Mouse (Mus musculus): ENCODE data around the gene Bcl2l1. TPM values are rescaled to one million over a fixed set of nuclear protein-coding genes. Genes with fewer than 3 reads are reported as not detected.

The Bcl2l1 gene
- polyA plus RNA-seq, 1 experiment from 2014 or later = 85.9 TPM

DNA sequence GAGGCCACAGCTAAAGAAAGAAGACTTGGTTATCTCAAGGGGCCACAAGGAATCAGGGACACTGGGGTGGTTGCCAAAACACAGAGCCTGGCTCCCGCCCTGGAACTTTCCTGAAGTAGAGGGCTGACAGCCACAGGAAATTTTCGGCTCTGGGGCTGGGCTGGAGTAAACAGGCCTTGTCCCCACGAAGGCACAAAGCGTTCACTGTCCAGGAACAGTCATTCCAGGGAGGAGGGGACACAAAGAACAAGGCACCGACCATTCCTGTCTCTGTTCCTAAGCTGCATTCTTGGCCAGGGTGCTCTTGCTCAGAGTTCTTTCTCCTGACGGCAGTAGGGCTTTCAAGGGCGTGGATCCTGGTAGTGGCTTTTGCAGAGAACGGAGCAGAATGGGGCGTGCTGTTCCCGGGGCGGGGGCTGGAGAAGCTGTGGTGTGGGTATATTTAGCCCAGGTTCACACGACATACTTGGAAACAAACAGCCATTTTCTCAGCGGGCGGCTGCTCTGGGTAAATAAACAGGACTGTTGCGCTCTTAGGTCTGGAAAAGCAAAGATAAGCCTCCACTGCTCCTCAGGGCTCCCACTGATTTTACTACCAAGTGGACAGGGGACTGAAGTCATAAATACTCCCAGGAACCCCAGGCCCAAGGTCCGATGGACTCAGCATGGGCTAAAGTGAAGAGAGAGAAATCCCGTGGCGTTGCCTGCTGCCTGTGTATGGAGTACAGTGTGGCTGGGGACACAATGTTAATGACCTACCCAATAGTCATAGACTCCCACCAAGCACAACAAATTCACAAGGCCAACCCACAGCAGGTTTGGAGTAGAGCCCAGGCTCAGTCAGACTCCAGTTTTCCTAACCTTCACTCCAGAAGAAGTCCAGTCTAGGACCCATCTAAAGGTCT is 45.8 kb downstream of the Bcl2l1 start:
- 7% methylated on average over 18 of the region's 18 CpGs for WGBS

DNA sequence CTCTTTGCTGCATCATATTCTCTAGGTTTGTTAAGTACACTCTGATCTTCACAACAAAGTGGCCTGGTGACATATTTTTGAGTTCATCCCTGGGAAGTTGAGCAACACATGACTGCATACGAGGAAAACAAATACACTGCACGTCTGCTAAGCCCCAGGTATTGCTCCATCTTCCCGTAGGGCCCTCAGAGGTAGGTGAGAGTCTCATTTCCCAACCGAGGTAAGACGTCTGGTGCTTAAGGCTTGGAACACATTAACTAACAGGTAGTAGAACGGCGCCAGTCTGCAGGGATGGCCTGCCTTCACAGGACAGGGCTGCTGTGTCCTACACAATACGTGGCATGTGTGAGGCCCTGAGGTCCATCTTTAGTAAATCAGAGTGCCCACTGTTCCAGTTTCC is 46.9 kb downstream of the Bcl2l1 start:
- WGBS = 94% methylated on average over 8 of the region's 8 CpGs
- no peak overlapping the region for H3K9ac ChIP-seq
- no peaks in the 10 kb centered on the region for H3K9me3 ChIP-seq (replicated peaks)
- ATAC-seq (ENCODE audit: insufficient number of reproducible peaks, low FRiP score) = no peak
- 0 out of 2 replicates have a peak overlapping the region, but pooled peaks have one; percentile 53 for H3K4me2 ChIP-seq
- peaks cover 20% of the 10 kb centered on the region for H3K36me3 ChIP-seq
- H3K4me3 ChIP-seq = no peak overlapping the region
- H3K4me1 ChIP-seq (replicated peaks) = peaks cover 74% of the 10 kb centered on the region
- H3K27ac ChIP-seq (ENCODE audit: poor library complexity, severe bottlenecking) = peak overlapping the region; percentile 97
- H3K27me3 ChIP-seq (replicated peaks) = no peaks in the 10 kb centered on the region

More for the DNA sequence above, 45.8 kb downstream of the Bcl2l1 start:
- Histone ChIP-seq H3K4me1 (replicated peaks) (peaks cover 84% of the 10 kb centered on the region), H3K27ac (ENCODE audit: poor library complexity, severe bottlenecking) (peak overlapping the region; percentile 97), H3K9ac (peak overlapping the region; percentile 65), H3K9me3 (replicated peaks) (no peaks in the 10 kb centered on the region), H3K4me3 (peak overlapping the region; percentile 8; the same call in 1 of the 2 replicates), H3K4me2 (peak overlapping the region; percentile 53), H3K27me3 (replicated peaks) (no peaks in the 10 kb centered on the region), H3K36me3 (peaks cover 20% of the 10 kb centered on the region)
- peak; percentile 53 for ATAC-seq (ENCODE audit: insufficient number of reproducible peaks, low FRiP score)

DNA sequence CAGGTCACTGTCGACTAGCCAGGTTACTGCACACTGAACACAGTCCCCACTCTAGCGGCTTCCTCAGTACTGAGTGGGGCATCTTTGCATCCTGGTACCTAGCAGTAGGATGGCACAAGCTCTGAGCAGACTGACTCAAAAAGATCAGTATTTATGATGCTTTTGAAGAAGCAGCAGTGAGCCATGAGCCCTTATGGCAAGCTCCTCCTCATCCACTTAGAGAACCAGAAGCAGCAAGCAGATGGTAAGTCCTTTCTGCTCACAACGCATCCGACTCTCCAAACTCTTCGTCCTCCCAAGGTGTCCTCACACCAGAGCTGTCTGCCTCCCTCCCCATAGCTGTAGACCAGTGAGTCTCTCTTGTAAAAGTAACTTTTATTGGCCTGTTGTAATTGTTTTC is 48.3 kb downstream of the Bcl2l1 start:
- 0 out of 2 replicates have a peak overlapping the region, but pooled peaks have one; percentile 21 for H3K9ac ChIP-seq
- no peaks in the 10 kb centered on the region for H3K9me3 ChIP-seq (replicated peaks)
- no peaks in the 10 kb centered on the region for H3K27me3 ChIP-seq (replicated peaks)
- H3K4me2 ChIP-seq = no peak overlapping the region
- no peak for ATAC-seq (ENCODE audit: insufficient number of reproducible peaks, low FRiP score)
- peaks cover 27% of the 10 kb centered on the region for H3K36me3 ChIP-seq
- WGBS = 83% methylated on average over 5 of the region's 5 CpGs
- no peak overlapping the region for H3K27ac ChIP-seq (ENCODE audit: poor library complexity, severe bottlenecking)
- H3K4me3 ChIP-seq = no peak overlapping the region
- peaks cover 60% of the 10 kb centered on the region for H3K4me1 ChIP-seq (replicated peaks)

DNA sequence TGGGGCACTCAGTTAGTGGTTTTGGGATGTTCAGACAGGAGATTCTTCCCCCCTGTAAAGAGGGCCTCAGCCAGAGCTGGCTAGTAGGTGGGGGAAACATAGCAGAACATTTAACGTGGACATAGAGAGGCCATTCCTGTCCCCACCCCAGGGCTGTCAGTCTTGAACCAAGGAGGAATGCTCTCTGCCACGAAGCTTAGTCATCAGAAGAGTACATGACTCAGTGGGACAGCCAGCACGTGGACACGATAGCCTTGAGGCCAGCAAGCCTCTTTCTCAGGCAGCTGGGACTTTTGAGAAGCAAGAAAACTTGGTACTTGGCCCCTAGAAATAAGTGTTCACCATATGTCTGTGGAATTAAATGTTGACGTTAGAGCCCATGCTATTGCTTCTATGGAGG is 48.9 kb downstream of the Bcl2l1 start:
- Histone ChIP-seq H3K4me1 (replicated peaks) (peaks cover 54% of the 10 kb centered on the region), H3K27ac (ENCODE audit: poor library complexity, severe bottlenecking) (no peak overlapping the region), H3K9ac (0 out of 2 replicates have a peak overlapping the region, but pooled peaks have one; percentile 21), H3K4me2 (no peak overlapping the region), H3K4me3 (no peak overlapping the region), H3K9me3 (replicated peaks) (no peaks in the 10 kb centered on the region), H3K36me3 (peaks cover 27% of the 10 kb centered on the region), H3K27me3 (replicated peaks) (no peaks in the 10 kb centered on the region)
- ATAC-seq (ENCODE audit: insufficient number of reproducible peaks, low FRiP score) = peak; percentile 54; the same call in 1 of the 2 replicates
- WGBS = 57% methylated on average over 5 of the region's 5 CpGs

DNA sequence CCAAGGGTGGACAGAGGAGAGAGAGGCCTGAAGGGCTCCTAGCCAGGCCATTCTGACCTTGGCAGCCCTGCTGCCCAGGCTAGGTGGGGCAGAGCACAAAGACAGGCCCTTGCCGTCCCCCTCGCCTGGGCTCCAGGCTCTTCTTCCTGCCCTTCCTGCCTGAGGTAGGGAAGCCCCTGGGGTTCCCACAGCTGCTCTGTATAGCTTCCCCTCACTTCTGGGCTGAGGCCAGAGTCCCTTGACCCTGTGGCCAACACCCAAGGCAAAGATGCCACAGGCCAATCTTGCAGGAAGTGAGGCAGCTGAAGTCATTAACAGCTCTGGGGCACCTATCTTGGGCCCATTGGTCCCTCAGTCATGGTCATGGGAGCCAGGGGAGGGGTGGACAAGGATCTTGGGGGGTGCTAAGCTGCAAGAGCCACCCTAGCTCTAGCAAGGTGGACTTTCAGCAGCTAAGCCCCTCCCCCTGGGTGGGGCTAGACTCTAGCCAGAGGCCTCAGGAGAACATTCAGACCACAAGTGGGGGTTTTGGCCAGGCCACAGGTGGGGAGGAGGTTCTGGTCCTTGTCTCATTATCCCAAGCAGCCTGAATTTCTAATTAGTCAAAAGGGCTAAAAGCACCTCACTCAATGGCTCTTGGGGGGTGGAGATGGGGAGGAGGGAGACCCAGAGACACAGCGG is 50.4 kb downstream of the Bcl2l1 start:
- Histone ChIP-seq H3K4me2 (no peak overlapping the region), H3K9ac (no peak overlapping the region), H3K27ac (ENCODE audit: poor library complexity, severe bottlenecking) (no peak overlapping the region), H3K9me3 (replicated peaks) (no peaks in the 10 kb centered on the region), H3K4me1 (replicated peaks) (peaks cover 41% of the 10 kb centered on the region), H3K4me3 (no peak overlapping the region), H3K27me3 (replicated peaks) (no peaks in the 10 kb centered on the region), H3K36me3 (peaks cover 27% of the 10 kb centered on the region)
- WGBS = 86% methylated on average over 3 of the region's 3 CpGs
- ATAC-seq (ENCODE audit: insufficient number of reproducible peaks, low FRiP score) = no peak

DNA sequence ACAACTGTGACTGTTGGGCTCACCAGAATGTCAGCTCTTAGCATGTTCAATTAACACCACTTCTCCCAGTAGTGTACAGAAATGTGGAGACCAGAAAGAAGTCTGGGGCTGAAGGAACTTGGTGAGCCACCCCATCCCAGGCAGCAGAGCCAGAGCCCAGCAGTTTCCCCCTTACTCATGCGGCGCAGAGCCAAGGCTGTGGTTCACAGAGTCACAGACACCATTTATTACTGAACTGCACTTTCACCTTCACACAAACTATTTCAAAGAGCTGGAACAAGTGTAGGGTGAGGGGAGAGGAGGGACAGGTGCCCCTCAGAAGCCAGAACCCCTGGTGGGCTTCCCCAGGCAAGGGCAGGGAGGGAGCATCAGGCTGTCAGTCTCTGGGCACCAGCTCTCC is 51.1 kb downstream of the Bcl2l1 start:
- Histone ChIP-seq H3K9me3 (replicated peaks) (no peaks in the 10 kb centered on the region), H3K4me3 (no peak overlapping the region), H3K4me1 (replicated peaks) (peaks cover 34% of the 10 kb centered on the region), H3K27ac (ENCODE audit: poor library complexity, severe bottlenecking) (no peak overlapping the region), H3K9ac (no peak overlapping the region), H3K27me3 (replicated peaks) (no peaks in the 10 kb centered on the region), H3K4me2 (no peak overlapping the region), H3K36me3 (peaks cover 27% of the 10 kb centered on the region)
- 97% methylated on average over 2 of the region's 2 CpGs for WGBS
- no peak for ATAC-seq (ENCODE audit: insufficient number of reproducible peaks, low FRiP score)

DNA sequence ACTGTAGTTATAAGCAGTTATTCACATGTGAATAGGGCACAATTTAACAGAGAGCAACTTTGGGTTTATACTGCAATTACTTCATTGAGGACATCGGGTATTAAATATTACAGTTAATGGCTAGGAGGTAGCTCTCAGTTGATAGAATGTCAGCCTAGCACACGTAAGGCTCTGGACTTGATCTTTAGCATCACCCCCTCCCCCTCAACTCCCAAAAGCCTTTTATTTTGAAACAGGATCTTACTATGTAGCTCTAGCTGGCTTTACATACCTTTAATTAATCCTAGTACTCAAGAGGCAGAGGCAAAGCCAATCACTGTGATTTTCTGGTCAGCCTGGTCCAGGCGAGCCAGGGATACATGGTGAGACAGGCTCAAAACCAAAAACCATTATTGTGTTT is 54.4 kb downstream of the Bcl2l1 start:
- no peak overlapping the region for H3K9ac ChIP-seq
- peaks cover 26% of the 10 kb centered on the region for H3K36me3 ChIP-seq
- WGBS = 83% methylated on average over 3 of the region's 3 CpGs
- no peaks in the 10 kb centered on the region for H3K27me3 ChIP-seq (replicated peaks)
- no peak overlapping the region for H3K4me2 ChIP-seq
- H3K9me3 ChIP-seq (replicated peaks) = no peaks in the 10 kb centered on the region
- no peak for ATAC-seq (ENCODE audit: insufficient number of reproducible peaks, low FRiP score)
- H3K4me3 ChIP-seq = no peak overlapping the region
- H3K27ac ChIP-seq (ENCODE audit: poor library complexity, severe bottlenecking) = no peak overlapping the region
- H3K4me1 ChIP-seq (replicated peaks) = peaks cover 10% of the 10 kb centered on the region

DNA sequence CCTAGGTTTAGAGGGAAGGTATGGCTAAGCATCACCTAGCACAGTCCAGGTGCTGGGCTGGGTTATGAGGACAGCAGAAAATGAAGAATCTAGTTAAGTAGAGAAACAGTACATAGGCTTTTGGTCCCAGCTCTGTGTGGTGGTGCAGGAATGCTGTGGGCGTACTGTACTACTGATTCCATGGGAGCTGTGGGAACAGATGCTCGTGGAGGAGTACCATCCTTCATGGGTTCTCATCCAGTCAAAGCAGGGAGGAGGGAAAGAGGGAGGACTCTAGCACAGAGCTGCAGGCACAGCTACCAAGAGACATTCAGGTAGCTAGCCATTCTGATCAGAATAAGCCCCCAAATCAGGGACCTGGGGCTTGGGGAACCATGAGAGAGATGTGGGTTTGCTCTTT is 55.1 kb downstream of the Bcl2l1 start:
- ATAC-seq (ENCODE audit: insufficient number of reproducible peaks, low FRiP score) = no peak
- 83% methylated on average over 2 of the region's 2 CpGs for WGBS
- H3K36me3 ChIP-seq = peaks cover 20% of the 10 kb centered on the region
- no peak overlapping the region for H3K9ac ChIP-seq
- no peak overlapping the region for H3K4me3 ChIP-seq
- H3K9me3 ChIP-seq (replicated peaks) = no peaks in the 10 kb centered on the region
- H3K4me1 ChIP-seq (replicated peaks) = peaks cover 8% of the 10 kb centered on the region
- no peaks in the 10 kb centered on the region for H3K27me3 ChIP-seq (replicated peaks)
- no peak overlapping the region for H3K4me2 ChIP-seq
- no peak overlapping the region for H3K27ac ChIP-seq (ENCODE audit: poor library complexity, severe bottlenecking)

DNA sequence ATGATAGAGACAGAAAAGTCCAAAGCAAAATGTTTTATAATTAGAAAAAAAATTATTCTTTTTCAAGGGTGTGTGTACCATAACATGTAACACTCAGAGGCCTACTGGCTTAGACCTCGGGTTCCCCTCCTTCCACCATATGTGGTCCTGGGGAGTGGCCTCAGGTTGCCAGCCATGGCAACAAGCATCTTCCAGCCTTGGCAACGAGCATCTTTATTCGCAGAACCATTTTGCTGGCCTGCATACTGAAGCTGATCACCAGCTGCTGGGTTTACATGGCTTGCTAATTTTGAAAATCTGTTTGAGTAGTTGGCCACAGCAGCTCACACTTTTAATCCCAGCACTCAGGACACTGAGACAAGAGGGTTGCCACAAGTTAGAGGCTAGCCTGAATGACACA is 55.5 kb downstream of the Bcl2l1 start:
- Histone ChIP-seq H3K27ac (ENCODE audit: poor library complexity, severe bottlenecking) (no peak overlapping the region), H3K9me3 (replicated peaks) (no peaks in the 10 kb centered on the region), H3K27me3 (replicated peaks) (no peaks in the 10 kb centered on the region), H3K4me2 (no peak overlapping the region), H3K36me3 (peaks cover 15% of the 10 kb centered on the region), H3K4me3 (no peak overlapping the region), H3K4me1 (replicated peaks) (peaks cover 4% of the 10 kb centered on the region), H3K9ac (no peak overlapping the region)
- WGBS = 77% methylated on average over 3 of the region's 3 CpGs
- no peak for ATAC-seq (ENCODE audit: insufficient number of reproducible peaks, low FRiP score)

DNA sequence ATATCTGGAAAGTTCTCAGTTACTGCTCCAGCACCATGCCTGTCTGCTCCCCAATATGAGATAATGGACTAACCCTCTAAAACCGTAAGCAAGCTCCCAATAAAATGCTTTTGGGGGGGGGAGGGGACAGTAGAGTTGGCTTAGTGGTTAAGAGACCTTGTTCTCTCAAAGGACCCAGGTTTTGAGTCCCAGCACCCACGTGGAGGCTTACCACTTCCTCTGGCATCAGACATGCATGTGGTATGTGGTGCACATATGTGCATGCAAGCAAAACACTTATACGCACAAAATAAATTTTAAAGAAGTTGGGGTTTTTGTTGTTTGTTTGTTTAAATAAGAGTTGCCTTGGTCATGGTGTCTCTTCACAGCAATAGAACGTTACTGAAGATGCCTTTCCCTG is 56.2 kb downstream of the Bcl2l1 start:
- H3K36me3 ChIP-seq = peaks cover 9% of the 10 kb centered on the region; the same call in 1 of the 2 replicates
- WGBS = 77% methylated on average over 4 of the region's 4 CpGs
- ATAC-seq (ENCODE audit: insufficient number of reproducible peaks, low FRiP score) = no peak

DNA sequence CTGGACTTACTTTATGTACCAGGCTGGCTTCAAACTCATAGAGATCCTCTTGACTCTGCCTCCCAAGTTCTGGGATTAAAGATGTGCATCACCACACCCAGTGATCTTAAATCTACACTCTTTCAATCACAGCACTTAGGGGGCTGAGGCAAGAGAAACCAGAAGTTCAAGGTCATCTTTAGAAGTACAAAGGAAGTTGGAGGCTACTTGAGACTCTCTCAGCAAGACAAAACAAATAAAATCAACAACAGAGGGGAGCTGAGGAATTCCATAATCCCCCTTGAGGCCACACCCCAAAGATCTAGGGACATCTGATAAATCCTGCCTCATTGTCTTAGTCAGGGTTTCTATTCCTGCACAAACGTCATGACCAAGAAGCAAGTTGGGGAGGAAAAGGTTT is 59.3 kb downstream of the Bcl2l1 start:
- Histone ChIP-seq H3K4me1 (replicated peaks) (0 out of 2 replicates have a peak, but pooled peaks cover 4% of the 10 kb centered on the region), H3K27ac (ENCODE audit: poor library complexity, severe bottlenecking) (no peak overlapping the region), H3K36me3 (no peaks in the 10 kb centered on the region), H3K9me3 (replicated peaks) (no peaks in the 10 kb centered on the region), H3K4me3 (no peak overlapping the region), H3K9ac (no peak overlapping the region), H3K4me2 (no peak overlapping the region), H3K27me3 (replicated peaks) (no peaks in the 10 kb centered on the region)
- 25% methylated on average over 1 of the region's 1 CpGs for WGBS
- ATAC-seq (ENCODE audit: insufficient number of reproducible peaks, low FRiP score) = no peak

More for the DNA sequence above, 56.2 kb downstream of the Bcl2l1 start:
- Histone ChIP-seq H3K27me3 (replicated peaks) (no peaks in the 10 kb centered on the region), H3K4me2 (no peak overlapping the region), H3K9ac (no peak overlapping the region), H3K4me1 (replicated peaks) (no peaks in the 10 kb centered on the region), H3K9me3 (replicated peaks) (no peaks in the 10 kb centered on the region), H3K27ac (ENCODE audit: poor library complexity, severe bottlenecking) (no peak overlapping the region), H3K4me3 (no peak overlapping the region)
